ENCODE assay signal across 8 mouse cellular contexts in genomic region chr11:101645411-101646282, GRCm38 (mm10). TPM values are rescaled to one million over a fixed set of nuclear protein-coding genes. Genes with fewer than 3 reads are reported as not detected.
DNase-seq lines count a peak whose midpoint lies in the region; ATAC-seq and TF ChIP-seq lines count a peak whose summit lies in the region.
"Not testable (repeated sequence)": the region's sequence is repeated elsewhere in the genome, so short reads cannot be mapped to it uniquely, and the experiment has no call there.

No protein-coding gene starts in this region.

- peak overlapping the region; percentile 59 for H3K9ac ChIP-seq in forebrain, embryonic 16.5 days (replicated peaks; ENCODE audit: low read depth, low read length)
- peak overlapping the region; percentile 69 for H3K9ac ChIP-seq in liver, postnatal 0 days (replicated peaks)
- peak overlapping the region; percentile 72 for H3K9ac ChIP-seq in neural tube, embryonic 13.5 days
- peak overlapping the region; percentile 66; the same call in 1 of the 2 replicates for H3K9ac ChIP-seq in stomach, embryonic 16.5 days (ENCODE audit: low read length)

- DNase-seq in CD8-positive naive resting alpha-beta T cell, adult 2 months (ENCODE audit: low read depth in 2 of 2, low spot score in 2 of 2): peak; percentile 62 to 66
- DNase-seq in cerebellum, adult 2 months: peak; percentile 76 to 83
- peak; percentile 53 for DNase-seq in heart, postnatal 25 days (ENCODE audit: low spot score)
- peak; percentile 66 for DNase-seq in layer of hippocampus, adult 11-12 months (ENCODE audit: low spot score)
- peak; percentile 80 for DNase-seq in liver, postnatal 0 days

- peak overlapping the region; percentile 62 for H3K4me3 ChIP-seq in cerebellum, adult 2 months (replicated peaks; ENCODE audit: insufficient read depth, low read depth, low read length)
- H3K4me3 ChIP-seq in forebrain, embryonic 16.5 days (replicated peaks; ENCODE audit: low read length): peak overlapping the region; percentile 37
- H3K4me3 ChIP-seq in liver, postnatal 0 days (ENCODE audit: low read depth, low read length): peak overlapping the region; percentile 39
- peak overlapping the region; percentile 28 for H3K4me3 ChIP-seq in neural tube, embryonic 13.5 days
- peak overlapping the region; percentile 32 for H3K4me3 ChIP-seq in stomach, embryonic 16.5 days (replicated peaks; ENCODE audit: low read length)

- peak; percentile 79 for ATAC-seq in forebrain, embryonic 16.5 days
- ATAC-seq in liver, postnatal 0 days: peak; percentile 70
- peak; percentile 85 for ATAC-seq in neural tube, embryonic 13.5 days (ENCODE audit: low read depth)
- peak; percentile 81 for ATAC-seq in stomach, embryonic 16.5 days (ENCODE audit: insufficient read depth, low FRiP score)

- intact Hi-C loops in heart, postnatal 25 days (cut with DNase I): not testable (repeated sequence)

- peak overlapping the region; percentile 90 for H3K27ac ChIP-seq in cerebellum, adult 2 months (ENCODE audit: insufficient read depth, low read length)
- H3K27ac ChIP-seq in forebrain, embryonic 16.5 days (ENCODE audit: low read length): peak overlapping the region; percentile 90
- H3K27ac ChIP-seq in liver, postnatal 0 days (ENCODE audit: low read depth): peak overlapping the region; percentile 90
- H3K27ac ChIP-seq in neural tube, embryonic 13.5 days (replicated peaks): peak overlapping the region; percentile 93
- H3K27ac ChIP-seq in stomach, embryonic 16.5 days (ENCODE audit: low read length): peak overlapping the region; percentile 73

- peak; percentile 53; the same call in 1 of the 2 replicates for TF ChIP-seq POLR2A in cerebellum, adult 2 months (IDR thresholded peaks at IDR 0.05; ENCODE audit: borderline replicate concordance, insufficient read depth, low read length)

- peak overlapping the region; percentile 46 for H3K4me2 ChIP-seq in forebrain, embryonic 16.5 days (ENCODE audit: low read length)
- H3K4me2 ChIP-seq in liver, postnatal 0 days (ENCODE audit: low read depth, low read length): peak overlapping the region; percentile 60
- peak overlapping the region; percentile 49 for H3K4me2 ChIP-seq in neural tube, embryonic 13.5 days
- H3K4me2 ChIP-seq in stomach, embryonic 16.5 days (ENCODE audit: low read depth, low read length): peak overlapping the region; percentile 45

- not testable (repeated sequence) for H3K4me1 ChIP-seq in cerebellum, adult 2 months (ENCODE audit: control insufficient read depth, insufficient read depth, low read length); forebrain, embryonic 16.5 days (replicated peaks; ENCODE audit: control insufficient read depth, insufficient read depth, low read length); liver, postnatal 0 days (ENCODE audit: insufficient read depth); neural tube, embryonic 13.5 days (replicated peaks); stomach, embryonic 16.5 days (ENCODE audit: control insufficient read depth, insufficient read depth, low read length)

- H3K9me3 ChIP-seq in forebrain, embryonic 16.5 days (ENCODE audit: control insufficient read depth, low read length); liver, postnatal 0 days (ENCODE audit: low read length); neural tube, embryonic 13.5 days; stomach, embryonic 16.5 days (replicated peaks; ENCODE audit: control insufficient read depth, low read length): not testable (repeated sequence)

- under 1% methylated on average over 45 of the region's 56 CpGs for WGBS in cerebellum, adult 2 months
- whole genome bisulfite sequencing in forebrain, embryonic 16.5 days: under 1% methylated on average over 42 of the region's 56 CpGs
- under 1% methylated on average over 41 of the region's 56 CpGs for WGBS in liver, postnatal 0 days (ENCODE audit: insufficient replicate concordance)
- WGBS in neural tube, embryonic 13.5 days: under 1% methylated on average over 43 of the region's 56 CpGs
- WGBS in stomach, embryonic 16.5 days: under 1% methylated on average over 43 of the region's 56 CpGs

- TF ChIP-seq EP300 in liver, postnatal 0 days (IDR thresholded peaks at IDR 0.05; ENCODE audit: low read depth): peak; percentile 7; the same call in 1 of the 2 replicates

- H3K27me3 ChIP-seq in cerebellum, adult 2 months (ENCODE audit: control insufficient read depth, insufficient read depth, low read length); forebrain, embryonic 16.5 days (replicated peaks; ENCODE audit: control insufficient read depth, insufficient read depth, low read length); liver, postnatal 0 days (ENCODE audit: insufficient read depth, low read length); neural tube, embryonic 13.5 days; stomach, embryonic 16.5 days (ENCODE audit: control insufficient read depth, insufficient read depth, low read length): not testable (repeated sequence)

- TF ChIP-seq CTCF in cerebellum, adult 2 months (IDR thresholded peaks at IDR 0.05; ENCODE audit: borderline replicate concordance, insufficient read depth, low read depth, low read length); liver, postnatal 0 days (IDR thresholded peaks at IDR 0.05; ENCODE audit: low read depth): not testable (repeated sequence)

- H3K36me3 ChIP-seq in forebrain, embryonic 16.5 days (ENCODE audit: control insufficient read depth, insufficient read depth); liver, postnatal 0 days (replicated peaks; ENCODE audit: insufficient read depth, low read length); neural tube, embryonic 13.5 days; stomach, embryonic 16.5 days (ENCODE audit: control insufficient read depth, insufficient read depth, low read length): not testable (repeated sequence)

RNA-seq across cellular contexts. Expression of gene Rdm1, which starts 18.7 kb away (rescaled TPM):
- polyA plus RNA-seq in cerebellum, adult 2 months (2012; rRNA removed): 13.7 and 13.9 TPM in 2 replicates
- 21.9 and 32.2 TPM in 2 replicates for polyA plus RNA-seq in forebrain, embryonic 16.5 days (2015; fragmentation: Nextera tagmentation; extraction: Ambion mirVana)
- total RNA-seq in heart, postnatal 25 days (2021): 10 to 100 TPM; 39.1 to 39.3 TPM
- polyA plus RNA-seq in liver, postnatal 0 days (2015; fragmentation: Nextera tagmentation; extraction: Ambion mirVana): 7.4 and 8.4 TPM in 2 replicates
- 16.0 and 16.4 TPM in 2 replicates for polyA plus RNA-seq in neural tube, embryonic 13.5 days (2015; fragmentation: Nextera tagmentation; extraction: Ambion mirVana)
- polyA plus RNA-seq in stomach, embryonic 16.5 days (2015; fragmentation: Nextera tagmentation; extraction: Ambion mirVana): 39.6 and 40.8 TPM in 2 replicates

RNA-seq across cellular contexts. Expression of gene Arl4d, which starts 19.7 kb away (rescaled TPM):
- polyA plus RNA-seq in cerebellum, adult 2 months (2012; rRNA removed): 14.5 and 16.6 TPM in 2 replicates
- 36.5 and 42.2 TPM in 2 replicates for polyA plus RNA-seq in forebrain, embryonic 16.5 days (2015; fragmentation: Nextera tagmentation; extraction: Ambion mirVana)
- 10 to 100 TPM; 21.6 to 31.0 TPM for total RNA-seq in heart, postnatal 25 days (2021)
- polyA plus RNA-seq in liver, postnatal 0 days (2015; fragmentation: Nextera tagmentation; extraction: Ambion mirVana): 3.4 and 4.1 TPM in 2 replicates
- polyA plus RNA-seq in neural tube, embryonic 13.5 days (2015; fragmentation: Nextera tagmentation; extraction: Ambion mirVana): 18.1 and 19.8 TPM in 2 replicates
- polyA plus RNA-seq in stomach, embryonic 16.5 days (2015; fragmentation: Nextera tagmentation; extraction: Ambion mirVana): 8.2 and 8.5 TPM in 2 replicates

RNA-seq across cellular contexts. Expression of gene Gm11634, which starts 46.6 kb away (rescaled TPM):
- not detected in 2 replicates for polyA plus RNA-seq in cerebellum, adult 2 months (2012; rRNA removed)
- polyA plus RNA-seq in forebrain, embryonic 16.5 days (2015; fragmentation: Nextera tagmentation; extraction: Ambion mirVana): not detected in 2 replicates
- total RNA-seq in heart, postnatal 25 days (2021): not detected
- polyA plus RNA-seq in liver, postnatal 0 days (2015; fragmentation: Nextera tagmentation; extraction: Ambion mirVana): not detected in 2 replicates
- not detected in 2 replicates for polyA plus RNA-seq in neural tube, embryonic 13.5 days (2015; fragmentation: Nextera tagmentation; extraction: Ambion mirVana)
- not detected in 2 replicates for polyA plus RNA-seq in stomach, embryonic 16.5 days (2015; fragmentation: Nextera tagmentation; extraction: Ambion mirVana)

Comparison
In these comparisons a context has a peak if more than half of its experiments do, and no peak if none do; other contexts are left out.
1. Peak in every context shown above with its lines: DNase-seq, ATAC-seq, H3K4me3 ChIP-seq and H3K27ac ChIP-seq.